Mouse (Mus musculus): ENCODE results near the gene Megf8. TPM values are rescaled to one million over a fixed set of nuclear protein-coding genes. Genes with fewer than 3 reads are reported as not detected.

The Megf8 gene
- polyA plus RNA-seq, 1 experiment from 2014 or later: 11.4 TPM

- peaks cover 49% of the 10 kb centered on the region for H3K36me3 ChIP-seq (ENCODE audit: control insufficient read depth, insufficient read depth, low read length)
- H3K9ac ChIP-seq (ENCODE audit: low read length): peak overlapping the region; percentile 73
- peak overlapping the region; percentile 50 for H3K4me3 ChIP-seq (ENCODE audit: low read depth, low read length)
- ATAC-seq (replicated peaks; ENCODE audit: low FRiP score, low TSS enrichment, low read depth) (no peak), DNase-seq (ENCODE audit: low spot score) (no peak)
- H3K27me3 ChIP-seq (replicated peaks; ENCODE audit: control insufficient read depth, insufficient read depth, low read length): no peaks in the 10 kb centered on the region
- 55% methylated on average over 2 of the region's 2 CpGs for WGBS
- peak overlapping the region; percentile 95; the same call in 1 of the 2 replicates for H3K27ac ChIP-seq (ENCODE audit: low read depth)
- no peaks in the 10 kb centered on the region for H3K9me3 ChIP-seq (ENCODE audit: control insufficient read depth, low read length)
- H3K4me2 ChIP-seq (ENCODE audit: low read length): peak overlapping the region; percentile 60
- H3K4me1 ChIP-seq (replicated peaks; ENCODE audit: control insufficient read depth, insufficient read depth, low read length): peaks cover 37% of the 10 kb centered on the region
These were observed 32.8 kb upstream of the Megf8 start for GRCm38 (mm10) chr7:25284171-25284570.

GRCm38 (mm10) chr7:25284766-25285165 lies 32.2 kb upstream of the Megf8 start:
- H3K27me3 ChIP-seq (replicated peaks; ENCODE audit: control insufficient read depth, insufficient read depth, low read length): no peaks in the 10 kb centered on the region
- 69% methylated on average over 5 of the region's 5 CpGs for WGBS
- peak overlapping the region; percentile 60 for H3K4me2 ChIP-seq (ENCODE audit: low read length)
- H3K4me3 ChIP-seq (ENCODE audit: low read depth, low read length): no peak overlapping the region
- H3K9me3 ChIP-seq (ENCODE audit: control insufficient read depth, low read length): no peaks in the 10 kb centered on the region
- H3K27ac ChIP-seq (ENCODE audit: low read depth): no peak overlapping the region
- no peak for ATAC-seq (replicated peaks; ENCODE audit: low FRiP score, low TSS enrichment, low read depth)
- peak overlapping the region; percentile 73; the same call in 1 of the 2 replicates for H3K9ac ChIP-seq (ENCODE audit: low read length)
- DNase-seq (ENCODE audit: low spot score): no peak
- H3K36me3 ChIP-seq (ENCODE audit: control insufficient read depth, insufficient read depth, low read length): peaks cover 55% of the 10 kb centered on the region
- H3K4me1 ChIP-seq (replicated peaks; ENCODE audit: control insufficient read depth, insufficient read depth, low read length): peaks cover 37% of the 10 kb centered on the region

GRCm38 (mm10) chr7:25285511-25286238 lies 31.3 kb upstream of the Megf8 start:
- H3K4me1 ChIP-seq (replicated peaks; ENCODE audit: control insufficient read depth, insufficient read depth, low read length): peaks cover 29% of the 10 kb centered on the region
- H3K9me3 ChIP-seq (ENCODE audit: control insufficient read depth, low read length): no peaks in the 10 kb centered on the region
- WGBS: 92% methylated on average over 20 of the region's 20 CpGs
- no peak overlapping the region for H3K4me3 ChIP-seq (ENCODE audit: low read depth, low read length)
- no peak overlapping the region for H3K4me2 ChIP-seq (ENCODE audit: low read length)
- no peak for ATAC-seq (replicated peaks; ENCODE audit: low FRiP score, low TSS enrichment, low read depth)
- H3K27ac ChIP-seq (ENCODE audit: low read depth): no peak overlapping the region
- H3K9ac ChIP-seq (ENCODE audit: low read length): no peak overlapping the region
- DNase-seq (ENCODE audit: low spot score): no peak
- H3K36me3 ChIP-seq (ENCODE audit: control insufficient read depth, insufficient read depth, low read length): peaks cover 64% of the 10 kb centered on the region
- no peaks in the 10 kb centered on the region for H3K27me3 ChIP-seq (replicated peaks; ENCODE audit: control insufficient read depth, insufficient read depth, low read length)

- WGBS: 85% methylated on average over 8 of the region's 8 CpGs
- H3K27ac ChIP-seq (ENCODE audit: low read depth): no peak overlapping the region
- H3K27me3 ChIP-seq (replicated peaks; ENCODE audit: control insufficient read depth, insufficient read depth, low read length): no peaks in the 10 kb centered on the region
- peaks cover 19% of the 10 kb centered on the region for H3K4me1 ChIP-seq (replicated peaks; ENCODE audit: control insufficient read depth, insufficient read depth, low read length)
- H3K4me2 ChIP-seq (ENCODE audit: low read length): no peak overlapping the region
- DNase-seq (ENCODE audit: low spot score) (no peak), ATAC-seq (replicated peaks; ENCODE audit: low FRiP score, low TSS enrichment, low read depth) (no peak)
- peaks cover 77% of the 10 kb centered on the region for H3K36me3 ChIP-seq (ENCODE audit: control insufficient read depth, insufficient read depth, low read length)
- no peak overlapping the region for H3K4me3 ChIP-seq (ENCODE audit: low read depth, low read length)
- no peaks in the 10 kb centered on the region for H3K9me3 ChIP-seq (ENCODE audit: control insufficient read depth, low read length)
- H3K9ac ChIP-seq (ENCODE audit: low read length): no peak overlapping the region
These were observed 30.0 kb upstream of the Megf8 start for GRCm38 (mm10) chr7:25286989-25287388.

GRCm38 (mm10) chr7:25288011-25288410 lies 29.0 kb upstream of the Megf8 start:
- no peaks in the 10 kb centered on the region for H3K27me3 ChIP-seq (replicated peaks; ENCODE audit: control insufficient read depth, insufficient read depth, low read length)
- DNase-seq (ENCODE audit: low spot score) (no peak), ATAC-seq (replicated peaks; ENCODE audit: low FRiP score, low TSS enrichment, low read depth) (no peak)
- H3K27ac ChIP-seq (ENCODE audit: low read depth): no peak overlapping the region
- H3K4me1 ChIP-seq (replicated peaks; ENCODE audit: control insufficient read depth, insufficient read depth, low read length): peaks cover 18% of the 10 kb centered on the region
- no peak overlapping the region for H3K9ac ChIP-seq (ENCODE audit: low read length)
- H3K36me3 ChIP-seq (ENCODE audit: control insufficient read depth, insufficient read depth, low read length): peaks cover 87% of the 10 kb centered on the region
- H3K4me3 ChIP-seq (ENCODE audit: low read depth, low read length): no peak overlapping the region
- 91% methylated on average over 12 of the region's 12 CpGs for WGBS
- H3K4me2 ChIP-seq (ENCODE audit: low read length): no peak overlapping the region
- no peaks in the 10 kb centered on the region for H3K9me3 ChIP-seq (ENCODE audit: control insufficient read depth, low read length)

- H3K4me2 ChIP-seq (ENCODE audit: low read length): no peak overlapping the region
- peaks cover 94% of the 10 kb centered on the region for H3K36me3 ChIP-seq (ENCODE audit: control insufficient read depth, insufficient read depth, low read length)
- H3K27me3 ChIP-seq (replicated peaks; ENCODE audit: control insufficient read depth, insufficient read depth, low read length): no peaks in the 10 kb centered on the region
- WGBS: 92% methylated on average over 3 of the region's 3 CpGs
- no peak overlapping the region for H3K27ac ChIP-seq (ENCODE audit: low read depth)
- H3K4me1 ChIP-seq (replicated peaks; ENCODE audit: control insufficient read depth, insufficient read depth, low read length): peaks cover 11% of the 10 kb centered on the region
- H3K9me3 ChIP-seq (ENCODE audit: control insufficient read depth, low read length): no peaks in the 10 kb centered on the region
- no peak overlapping the region for H3K4me3 ChIP-seq (ENCODE audit: low read depth, low read length)
- ATAC-seq (replicated peaks; ENCODE audit: low FRiP score, low TSS enrichment, low read depth): no peak
- no peak overlapping the region for H3K9ac ChIP-seq (ENCODE audit: low read length)
- no peak for DNase-seq (ENCODE audit: low spot score)
These were observed 28.2 kb upstream of the Megf8 start for GRCm38 (mm10) chr7:25288721-25289120.

GRCm38 (mm10) chr7:25289925-25290324 lies 27.0 kb upstream of the Megf8 start:
- no peak for ATAC-seq (replicated peaks; ENCODE audit: low FRiP score, low TSS enrichment, low read depth)
- no peak for DNase-seq (ENCODE audit: low spot score)
- Histone ChIP-seq H3K4me2 (ENCODE audit: low read length) (no peak overlapping the region), H3K4me3 (ENCODE audit: low read depth, low read length) (no peak overlapping the region), H3K4me1 (replicated peaks; ENCODE audit: control insufficient read depth, insufficient read depth, low read length) (no peaks in the 10 kb centered on the region; the same call in 1 of the 2 replicates), H3K36me3 (ENCODE audit: control insufficient read depth, insufficient read depth, low read length) (peaks cover 100% of the 10 kb centered on the region), H3K9me3 (ENCODE audit: control insufficient read depth, low read length) (no peaks in the 10 kb centered on the region), H3K27ac (ENCODE audit: low read depth) (no peak overlapping the region), H3K9ac (ENCODE audit: low read length) (no peak overlapping the region), H3K27me3 (replicated peaks; ENCODE audit: control insufficient read depth, insufficient read depth, low read length) (no peaks in the 10 kb centered on the region)
- WGBS: 96% methylated on average over 3 of the region's 3 CpGs

GRCm38 (mm10) chr7:25290463-25290862 lies 26.5 kb upstream of the Megf8 start:
- peak; percentile 20 for ATAC-seq (replicated peaks; ENCODE audit: low FRiP score, low TSS enrichment, low read depth)
- Histone ChIP-seq H3K27me3 (replicated peaks; ENCODE audit: control insufficient read depth, insufficient read depth, low read length) (no peaks in the 10 kb centered on the region), H3K9me3 (ENCODE audit: control insufficient read depth, low read length) (no peaks in the 10 kb centered on the region), H3K4me2 (ENCODE audit: low read length) (no peak overlapping the region), H3K36me3 (ENCODE audit: control insufficient read depth, insufficient read depth, low read length) (peaks cover 98% of the 10 kb centered on the region), H3K9ac (ENCODE audit: low read length) (no peak overlapping the region), H3K27ac (ENCODE audit: low read depth) (no peak overlapping the region), H3K4me3 (ENCODE audit: low read depth, low read length) (no peak overlapping the region), H3K4me1 (replicated peaks; ENCODE audit: control insufficient read depth, insufficient read depth, low read length) (no peaks in the 10 kb centered on the region; the same call in 1 of the 2 replicates)
- no peak for DNase-seq (ENCODE audit: low spot score)
- 79% methylated on average over 1 of the region's 1 CpGs for WGBS

GRCm38 (mm10) chr7:25290911-25291310 lies 26.1 kb upstream of the Megf8 start:
- no peak overlapping the region for H3K4me3 ChIP-seq (ENCODE audit: low read depth, low read length)
- peaks cover 1% of the 10 kb centered on the region for H3K4me1 ChIP-seq (replicated peaks; ENCODE audit: control insufficient read depth, insufficient read depth, low read length)
- no peak overlapping the region for H3K4me2 ChIP-seq (ENCODE audit: low read length)
- H3K9ac ChIP-seq (ENCODE audit: low read length): no peak overlapping the region
- no peak overlapping the region for H3K27ac ChIP-seq (ENCODE audit: low read depth)
- H3K36me3 ChIP-seq (ENCODE audit: control insufficient read depth, insufficient read depth, low read length): peaks cover 98% of the 10 kb centered on the region
- no peak for DNase-seq (ENCODE audit: low spot score)
- 87% methylated on average over 2 of the region's 2 CpGs for WGBS
- no peaks in the 10 kb centered on the region for H3K9me3 ChIP-seq (ENCODE audit: control insufficient read depth, low read length)
- ATAC-seq (replicated peaks; ENCODE audit: low FRiP score, low TSS enrichment, low read depth): peak; percentile 3; the same call in 1 of the 2 replicates
- no peaks in the 10 kb centered on the region for H3K27me3 ChIP-seq (replicated peaks; ENCODE audit: control insufficient read depth, insufficient read depth, low read length)

All from intestine, embryonic 14.5 days (tissue).